Mouse (Mus musculus) frontal cortex, postnatal 14 days (tissue): ENCODE measurements at regions not wholly inside any gene's neighbourhood (a gene's known extent, or its start where the extent isn't known, plus 50 kb on each side); places are given as distances from the start of the nearest gene placed in this dataset.

Experiments used
- DNase-seq, 2 experiments: peaks; one replicate each; pipeline ENCODE4 v3.0.0; 2022; ENCODE audit warnings: low spot score in 2 of 2

DNA sequence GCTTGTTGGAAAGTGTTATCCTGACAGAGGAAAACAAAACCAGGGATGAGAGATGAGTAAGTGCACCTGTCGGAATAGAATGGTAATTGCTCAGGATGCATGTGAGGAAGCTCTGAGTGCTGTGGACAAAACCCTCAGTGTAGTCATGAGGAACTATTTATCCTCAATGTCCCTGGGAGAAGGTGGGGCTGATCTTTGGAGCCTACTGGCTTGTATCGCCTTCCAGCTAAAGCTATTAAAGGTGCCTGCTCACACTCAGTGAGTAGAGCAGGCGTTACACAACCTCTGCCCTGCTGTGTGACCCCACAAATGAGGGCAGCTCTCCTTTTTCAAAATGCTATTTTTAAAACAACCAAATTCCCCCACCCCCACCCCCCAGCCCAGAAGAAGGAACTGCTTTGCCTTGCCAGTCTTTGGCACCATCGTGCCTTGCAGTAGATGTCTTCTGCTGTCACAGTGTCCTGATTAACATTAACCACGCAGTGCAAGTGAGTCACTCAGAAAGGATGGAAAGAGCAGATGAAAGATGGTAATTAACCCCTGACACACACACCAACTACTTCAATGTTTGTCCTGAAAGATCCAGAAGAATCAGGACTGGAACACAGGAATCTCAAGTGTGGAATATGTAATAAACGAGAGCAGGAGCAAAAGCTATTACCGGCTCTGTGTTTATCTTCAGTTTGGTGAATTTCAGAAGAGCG lies 440.8 kb upstream of the Tnp1 start:
- DNase-seq: no peak

DNA sequence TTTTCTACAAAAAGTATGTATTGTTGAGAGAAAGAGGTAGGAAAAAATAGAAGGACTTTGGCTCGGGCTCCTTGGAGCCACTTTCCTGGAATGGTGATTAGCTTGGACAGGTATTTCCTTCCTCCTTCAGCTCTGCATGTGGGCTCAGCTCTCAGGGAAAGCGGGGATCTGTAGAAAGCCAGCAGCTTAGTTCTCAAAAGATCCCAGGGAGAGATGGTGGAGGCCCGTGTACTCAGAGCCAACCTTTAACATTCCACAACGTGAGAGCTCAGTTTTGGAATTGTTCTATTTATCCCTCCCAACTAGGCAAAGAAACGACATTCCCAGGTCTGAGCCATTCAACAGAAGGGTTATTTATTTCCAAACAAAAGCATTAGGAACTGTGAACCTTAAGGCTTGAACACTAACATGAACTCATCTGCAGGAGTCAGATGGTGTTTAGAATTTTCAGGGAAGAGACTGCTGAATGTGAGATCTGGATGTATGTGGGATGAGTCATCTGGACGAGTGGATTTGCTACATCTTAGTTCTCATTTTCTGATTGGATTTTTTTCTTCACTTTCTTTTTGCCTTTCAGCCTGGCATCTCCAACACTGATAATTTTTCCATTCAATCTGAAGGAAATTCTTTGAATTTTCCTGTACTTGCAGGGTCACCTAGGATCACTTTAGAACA lies 428.6 kb upstream of the Tnp1 start:
- DNase-seq: no peak

DNA sequence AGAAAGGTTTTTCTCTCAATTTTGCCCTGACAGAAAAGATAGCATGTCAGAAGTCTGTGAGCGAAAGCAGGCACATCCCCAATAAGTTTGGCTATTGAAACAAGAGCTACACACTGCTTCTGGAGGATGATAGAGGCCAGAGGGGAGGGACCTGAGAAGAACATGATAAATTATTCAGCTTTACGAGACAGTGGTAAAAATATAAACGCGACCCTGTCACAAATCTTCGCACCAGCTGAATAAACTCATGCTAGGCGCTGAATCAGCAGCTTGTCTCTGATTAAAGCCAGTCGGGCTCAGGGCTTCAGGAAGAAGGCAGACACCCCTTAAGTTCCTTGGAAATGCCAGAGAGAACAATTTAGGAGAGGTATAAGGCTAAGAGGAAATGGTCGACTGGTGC lies 422.7 kb upstream of the Tnp1 start:
- no peak for DNase-seq

DNA sequence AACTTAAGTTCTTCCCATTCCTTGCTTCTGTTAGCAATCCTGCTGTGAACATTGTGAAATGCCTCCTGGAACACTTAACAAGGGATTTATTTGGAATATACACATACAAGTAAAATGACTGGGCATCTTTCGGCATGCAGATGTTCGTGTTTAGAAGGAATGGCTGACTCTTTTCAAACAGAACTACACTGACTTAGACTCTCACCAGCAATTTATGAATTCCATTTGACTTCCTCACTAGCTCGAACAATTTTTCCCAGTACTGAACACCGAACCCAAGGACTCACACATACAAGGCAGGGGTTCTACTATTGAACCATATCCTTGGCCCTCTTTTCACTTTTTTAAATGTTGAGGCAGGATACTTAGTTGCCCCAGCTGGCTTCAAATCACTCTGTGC lies 412.4 kb upstream of the Tnp1 start:
- DNase-seq: no peak

DNA sequence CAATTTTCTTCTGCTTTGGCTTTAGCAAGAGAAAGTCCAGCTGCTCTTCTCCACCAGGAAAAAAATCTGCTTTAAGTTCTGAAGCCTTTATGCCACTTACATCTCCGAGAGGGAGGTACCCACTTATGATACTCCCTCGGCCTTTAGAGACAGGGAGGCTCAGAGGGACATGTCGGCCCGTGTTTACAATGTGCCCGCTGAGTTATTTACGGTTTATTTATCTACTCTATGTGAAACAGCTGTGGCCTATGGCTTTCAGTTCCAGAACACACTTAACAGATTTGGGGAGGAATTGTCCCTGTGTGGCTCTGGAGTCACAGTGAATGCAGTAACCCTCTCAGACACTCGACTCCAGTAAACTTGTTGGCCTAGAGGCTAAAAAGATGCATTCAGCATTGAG lies 409.3 kb upstream of the Tnp1 start:
- no peak for DNase-seq

DNA sequence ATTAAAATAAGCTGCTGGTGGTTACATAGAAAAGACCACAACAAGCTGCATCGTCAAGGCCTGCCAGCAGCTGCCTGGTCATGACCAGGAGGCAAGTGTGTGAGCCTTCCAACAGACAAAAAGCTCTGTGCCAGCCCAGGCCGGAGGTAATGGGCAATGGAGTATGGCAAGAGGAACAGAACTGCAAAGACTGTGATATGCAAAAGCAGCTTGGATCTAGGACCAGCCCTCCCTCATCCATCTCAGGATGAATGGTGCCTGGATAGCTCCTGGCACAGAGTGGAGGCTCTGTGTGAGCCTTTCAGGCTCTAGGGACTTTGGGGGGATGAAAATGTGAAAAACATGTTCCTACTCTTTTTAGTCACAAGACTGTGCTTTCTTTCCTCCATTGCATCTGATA lies 402.5 kb upstream of the Tnp1 start:
- DNase-seq: no peak

DNA sequence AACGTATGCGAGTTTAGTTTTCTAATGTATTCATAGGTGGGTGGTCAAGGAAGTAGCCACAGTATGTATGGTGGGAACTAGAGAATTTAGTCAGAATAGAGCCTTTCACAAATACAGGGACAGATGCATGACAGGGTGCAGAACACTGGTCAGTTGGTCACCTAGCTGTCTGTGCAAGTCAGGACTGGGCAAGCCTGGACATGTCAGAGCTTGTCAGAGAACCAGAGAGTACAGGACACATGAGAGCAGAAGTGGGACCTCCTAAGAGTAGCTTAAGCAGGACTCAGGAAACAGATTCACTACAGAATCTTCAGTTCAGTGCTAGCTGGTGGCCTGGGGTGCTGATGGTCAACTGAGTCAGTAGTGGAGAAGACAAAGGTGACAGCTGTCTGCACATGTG lies 395.7 kb upstream of the Tnp1 start:
- DNase-seq: no peak

DNA sequence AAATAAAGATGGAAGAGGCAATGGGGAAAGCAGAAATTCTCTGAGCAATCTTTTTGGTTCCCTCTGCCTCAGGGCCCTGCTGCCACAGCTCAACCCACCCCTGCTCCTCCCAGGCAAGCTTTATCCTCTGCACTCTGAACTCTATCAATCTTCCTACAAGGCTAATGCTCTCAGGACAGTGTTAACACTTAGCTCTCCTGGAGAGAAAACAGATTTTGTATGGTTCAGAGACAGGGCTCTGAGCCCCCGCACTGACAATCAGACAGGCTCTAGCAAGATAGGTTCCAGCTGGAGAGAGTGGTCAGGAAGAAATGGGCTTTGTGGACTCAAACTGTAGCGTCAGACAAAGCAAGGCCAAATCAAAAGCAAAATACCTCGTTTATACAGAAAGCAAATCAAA lies 383.5 kb upstream of the Tnp1 start:
- no peak for DNase-seq

DNA sequence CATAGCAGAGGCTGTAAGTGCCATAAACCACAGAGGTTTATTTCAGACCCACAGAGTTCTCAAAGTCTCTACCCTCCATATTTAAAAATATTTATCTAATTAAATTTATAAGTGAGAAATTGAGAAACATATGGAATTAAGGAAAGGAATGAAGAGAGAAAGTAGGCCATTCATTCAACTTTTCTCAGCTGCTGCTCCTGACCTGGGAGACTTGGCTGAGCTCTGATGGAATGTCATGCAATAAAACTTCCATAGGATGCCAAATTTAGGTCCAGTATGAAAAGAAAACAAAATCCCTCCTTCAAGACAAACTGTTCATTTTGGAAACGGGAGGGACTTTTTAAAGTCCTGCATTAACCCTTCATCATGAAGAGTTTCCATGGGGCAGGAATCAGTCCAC lies 379.3 kb upstream of the Tnp1 start:
- DNase-seq: no peak

DNA sequence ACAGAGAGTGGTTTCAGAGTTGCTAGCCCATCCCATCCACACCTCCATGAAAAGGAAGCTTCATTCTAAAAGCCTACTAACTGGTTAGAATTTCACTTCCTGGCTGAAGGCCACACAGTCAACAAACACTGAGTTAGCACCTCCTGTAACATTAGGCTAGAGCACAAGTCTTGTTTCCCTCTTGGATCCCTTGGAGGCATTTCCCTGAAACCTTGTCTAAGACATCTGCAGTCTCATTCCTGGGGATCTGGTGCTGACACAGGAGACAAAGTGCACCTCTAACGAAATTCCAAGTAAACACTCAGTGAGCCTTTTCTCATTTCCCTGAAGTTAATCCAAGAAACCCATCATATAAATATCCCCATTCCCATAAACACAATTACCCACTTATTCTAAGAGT lies 378.8 kb upstream of the Tnp1 start:
- DNase-seq: no peak

DNA sequence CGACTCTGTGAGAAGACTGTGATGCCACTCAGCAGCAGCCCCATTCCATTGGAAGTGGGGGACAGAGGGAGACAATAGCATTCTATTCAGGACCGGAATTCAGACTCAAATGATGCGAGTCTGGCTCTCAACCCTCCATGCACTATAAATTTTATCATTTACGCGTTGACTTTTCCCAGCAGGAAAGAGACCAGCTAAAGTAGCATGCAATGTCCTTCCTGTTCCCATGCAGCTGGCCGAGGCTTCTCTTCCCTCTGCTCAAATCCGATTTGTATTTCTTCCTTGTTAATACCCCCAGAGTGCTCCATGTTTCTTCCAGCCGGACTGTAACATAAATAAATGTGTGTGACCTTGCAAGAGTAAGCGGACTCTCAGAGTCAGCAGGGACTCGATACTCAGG lies 376.4 kb upstream of the Tnp1 start:
- no peak for DNase-seq

DNA sequence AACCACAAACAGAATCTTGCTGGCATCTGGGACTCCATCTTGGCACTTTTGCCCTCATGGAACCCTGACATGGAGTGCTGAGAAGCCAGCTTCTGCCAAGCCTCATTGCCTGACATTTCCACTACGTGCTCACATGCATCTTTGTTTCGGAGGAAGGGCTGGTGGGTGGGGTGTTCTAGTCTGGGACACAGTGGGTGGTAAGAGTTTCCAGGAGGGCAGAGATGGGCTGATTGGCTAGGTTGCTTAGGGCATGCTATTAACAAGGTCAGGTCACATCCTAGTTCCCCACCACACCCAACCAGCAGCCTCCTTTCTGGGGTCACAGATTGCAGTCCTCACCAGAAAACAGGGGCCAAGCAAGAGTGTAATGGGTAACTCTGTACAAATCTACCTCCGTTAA lies 374.3 kb upstream of the Tnp1 start:
- DNase-seq: no peak

DNA sequence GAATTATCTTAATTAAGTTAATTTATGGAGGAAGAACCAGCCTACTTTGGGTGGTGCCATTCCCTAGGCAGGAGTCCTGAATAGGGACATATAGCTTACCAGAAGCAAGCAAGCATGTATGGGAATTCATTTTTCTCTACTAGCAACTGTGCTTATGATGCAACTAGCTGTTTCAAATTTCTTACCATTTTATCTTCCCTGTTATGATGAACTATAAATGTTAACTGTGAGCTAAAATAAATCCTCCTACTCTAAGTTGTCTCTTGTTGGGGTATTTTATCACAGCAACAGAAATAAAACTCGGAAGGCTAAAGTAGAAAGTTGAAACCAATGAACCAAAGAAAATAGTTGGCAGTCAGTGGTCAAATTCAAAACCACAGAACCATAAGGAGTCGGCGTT lies 373.5 kb upstream of the Tnp1 start:
- DNase-seq: no peak

DNA sequence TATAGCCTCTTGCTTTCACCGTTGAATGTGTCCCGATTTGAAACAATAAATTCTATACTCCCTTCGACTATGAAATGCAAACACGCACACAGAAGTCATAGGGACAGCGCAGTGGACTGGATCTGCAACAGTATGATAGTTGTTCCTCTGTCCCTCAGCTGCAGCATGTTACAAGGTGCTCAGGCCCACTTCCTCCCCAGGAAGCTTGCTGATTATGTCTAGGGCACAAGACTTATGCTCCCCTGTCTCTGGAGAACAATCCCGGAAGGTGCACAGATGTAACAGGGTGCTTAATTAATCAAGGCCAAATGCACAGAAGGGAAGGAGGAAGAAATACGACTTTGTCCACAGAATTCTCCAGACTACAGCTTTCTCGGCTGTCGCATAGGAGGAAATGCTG lies 365.9 kb upstream of the Tnp1 start:
- DNase-seq: no peak

DNA sequence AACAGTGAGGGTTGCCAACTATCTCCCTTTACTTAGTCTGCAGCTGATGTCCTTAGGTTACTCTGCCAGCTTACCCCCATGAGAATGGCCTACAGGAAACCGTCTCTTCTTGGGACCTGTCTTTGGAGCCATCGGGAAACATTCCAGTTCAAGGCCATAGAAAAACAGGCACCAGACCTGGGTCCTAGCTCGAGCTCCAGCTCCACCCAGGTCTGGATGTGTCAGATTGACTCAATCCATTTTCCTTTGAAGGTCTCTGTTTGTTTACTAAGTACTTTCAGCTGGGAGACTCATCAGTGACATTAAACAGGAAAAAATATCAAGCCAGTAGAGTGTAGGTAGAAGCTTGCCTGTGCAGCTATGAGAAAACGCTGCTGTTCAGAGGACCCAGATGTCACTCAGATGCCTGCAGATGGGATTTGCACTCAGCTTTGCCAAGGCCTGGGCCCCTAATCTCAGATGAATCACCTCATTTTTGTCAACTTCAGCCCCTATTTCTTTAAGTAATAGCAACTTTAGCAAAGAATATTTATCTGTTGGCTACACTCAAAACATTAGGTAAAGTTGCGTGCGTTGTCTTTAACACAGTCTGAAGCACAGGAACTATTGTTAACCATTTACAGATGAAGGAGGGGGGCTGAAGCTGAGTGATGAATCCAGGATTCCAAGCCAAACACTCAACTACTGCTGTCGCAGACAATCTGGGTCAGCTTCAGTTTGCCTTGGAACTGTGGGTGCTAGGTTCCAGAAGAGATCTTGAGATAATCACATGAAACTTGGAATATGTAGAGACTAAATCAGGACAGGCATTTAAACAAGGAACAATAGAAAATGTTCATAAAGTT lies 359.0 kb upstream of the Tnp1 start:
- DNase-seq: no peak

DNA sequence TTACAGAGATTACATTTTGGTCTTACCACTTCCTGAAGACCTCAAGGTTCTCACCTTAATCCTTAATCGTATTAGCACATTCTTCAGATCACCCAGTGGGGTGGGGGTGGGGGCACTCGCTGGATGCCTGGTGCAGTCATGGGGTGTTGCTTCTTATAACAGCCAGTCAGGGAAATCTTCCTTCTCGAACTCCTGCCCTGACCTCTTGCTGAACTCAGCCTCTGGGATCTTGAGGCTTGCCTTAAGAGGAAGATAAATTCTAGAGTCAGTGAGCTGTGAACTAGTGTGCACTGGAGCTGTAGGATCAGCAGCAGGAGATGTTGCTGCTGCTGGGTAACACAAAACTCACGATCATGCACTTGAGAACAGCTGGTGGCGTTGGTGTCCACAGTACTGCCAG lies 352.5 kb upstream of the Tnp1 start:
- no peak for DNase-seq

DNA sequence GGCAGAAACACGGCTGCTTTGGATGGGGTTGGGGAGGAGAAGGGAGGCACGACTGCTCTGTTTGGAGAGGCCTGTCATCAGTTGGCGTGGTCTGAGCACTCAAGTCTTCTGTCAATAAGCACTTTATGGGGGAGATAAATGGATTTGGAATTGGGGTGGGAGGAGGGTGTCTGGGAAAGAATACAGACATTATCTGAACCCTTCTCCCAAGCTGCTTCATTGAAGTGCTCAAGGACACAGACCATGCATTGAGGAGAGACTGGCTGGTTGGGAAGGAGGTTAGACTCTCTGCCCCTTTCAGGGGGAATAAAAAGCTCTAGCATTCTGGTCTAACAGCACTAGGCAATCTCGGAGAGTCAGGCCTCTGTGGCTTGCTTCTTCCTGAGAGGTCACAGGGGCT lies 350.1 kb upstream of the Tnp1 start:
- no peak for DNase-seq

DNA sequence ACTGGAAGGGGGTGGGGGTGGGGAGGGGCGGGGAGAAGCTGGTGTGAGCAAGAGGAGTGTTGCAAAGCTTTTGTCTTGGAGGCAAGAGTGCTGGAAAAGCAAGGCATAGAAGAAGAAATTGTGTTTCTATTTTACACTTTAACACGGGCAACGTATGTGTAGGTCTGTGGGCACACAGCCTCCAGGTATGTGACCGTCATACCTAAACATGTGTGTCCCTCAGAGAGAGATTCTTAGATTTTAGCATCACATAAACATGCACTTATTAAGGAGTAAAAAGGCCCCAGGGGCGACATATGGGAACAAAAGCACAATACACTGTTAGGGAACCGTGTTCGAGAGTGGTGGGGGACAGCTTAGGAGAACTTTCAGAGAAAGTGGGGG lies 348.6 kb upstream of the Tnp1 start:
- no peak for DNase-seq

DNA sequence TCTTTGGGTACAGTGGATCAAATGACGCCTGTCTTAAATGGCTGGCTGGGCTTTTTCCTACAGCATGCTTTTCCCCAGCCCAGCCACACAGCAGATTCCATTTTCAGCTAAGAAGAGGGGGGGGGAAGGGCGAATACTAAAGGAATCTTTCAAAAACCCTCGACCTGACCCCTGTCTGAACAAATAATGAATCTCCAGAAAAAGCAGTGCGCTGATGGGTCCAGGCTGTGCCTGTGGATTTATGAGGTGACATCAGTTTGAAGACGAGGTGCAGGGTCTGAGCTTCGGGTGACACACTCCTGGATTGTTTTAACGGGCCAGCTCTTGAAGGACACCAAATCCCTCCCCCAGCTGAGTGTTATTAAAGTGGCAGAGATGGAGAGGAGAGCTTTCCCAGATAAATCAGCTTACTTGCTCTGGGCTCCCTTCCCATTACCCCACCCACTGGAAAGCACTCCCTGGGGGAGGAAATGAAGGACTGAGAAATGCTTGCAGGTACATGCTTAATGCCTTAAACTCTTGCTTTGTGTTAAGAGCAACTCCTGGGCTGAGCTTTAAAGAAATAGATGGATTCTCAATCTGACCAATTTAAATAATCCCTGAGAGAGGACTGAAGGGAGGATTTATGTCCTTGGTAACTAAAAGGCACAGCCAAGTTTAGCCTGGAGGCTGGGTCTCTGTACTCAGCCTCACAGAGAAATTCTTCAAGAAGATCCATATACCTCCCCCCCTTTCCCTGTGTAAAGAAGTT lies 348.0 kb upstream of the Tnp1 start:
- no peak for DNase-seq

DNA sequence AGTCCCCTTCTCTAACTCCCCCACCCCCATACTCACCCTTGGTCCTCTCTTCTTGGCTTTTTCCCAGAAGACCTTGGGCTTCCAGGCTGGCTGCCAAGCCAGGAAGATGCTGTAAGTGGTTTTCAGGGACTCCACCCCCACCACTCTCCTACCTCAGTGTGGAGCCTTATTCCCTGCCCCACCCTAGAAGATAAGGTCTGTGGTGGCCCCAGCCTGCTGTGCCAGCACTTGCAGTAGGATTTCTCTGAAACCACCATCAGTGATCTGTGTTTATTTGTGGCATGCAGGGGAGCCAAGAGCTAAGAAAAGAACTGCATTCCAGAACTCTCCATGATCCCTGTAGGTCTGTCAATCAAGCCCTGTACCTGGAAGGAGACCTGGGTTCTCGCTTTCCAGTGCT lies 346.4 kb upstream of the Tnp1 start:
- DNase-seq: no peak

DNA sequence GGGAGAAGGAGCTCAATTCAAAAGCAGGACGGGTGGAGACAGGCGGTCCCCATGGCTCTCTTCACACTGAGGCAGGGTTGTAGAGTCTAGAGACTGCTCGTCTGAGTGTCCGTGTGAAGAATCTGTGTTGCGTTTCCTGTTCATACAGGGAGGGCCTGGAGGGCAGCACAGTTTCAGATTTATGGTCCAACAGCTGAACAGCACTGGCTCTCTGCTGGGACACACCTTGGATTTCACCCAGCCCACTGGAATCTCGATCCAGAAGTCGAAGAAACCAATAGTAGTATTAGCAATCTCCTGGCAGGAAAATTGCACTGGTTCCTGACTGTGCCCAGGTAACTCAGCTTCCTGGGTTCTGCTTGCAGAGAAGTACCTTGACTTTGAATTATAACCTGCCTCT lies 345.6 kb upstream of the Tnp1 start:
- no peak for DNase-seq

DNA sequence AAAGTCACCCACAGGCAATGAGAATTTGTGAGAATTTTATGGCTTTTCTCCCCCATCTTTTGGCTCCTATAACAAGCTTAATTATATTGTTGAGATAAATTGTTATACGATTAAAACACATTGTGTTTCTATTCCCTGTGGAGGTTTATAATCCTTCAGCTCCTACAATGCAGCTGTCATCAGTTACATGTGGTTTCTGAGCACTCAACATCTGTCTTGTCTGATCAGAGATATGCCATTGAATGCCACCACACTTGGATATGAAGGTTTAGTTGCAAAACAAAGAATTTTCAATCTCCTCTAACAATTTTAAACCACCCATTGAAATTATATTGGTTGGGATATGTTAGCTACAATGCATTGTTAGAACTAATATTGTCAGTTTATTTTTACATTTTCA lies 338.7 kb upstream of the Tnp1 start:
- DNase-seq: no peak
